Mouse (Mus musculus) heart, adult 2 months (tissue): ENCODE measurements at regions not wholly inside any gene's neighbourhood (a gene's known extent, or its start where the extent isn't known, plus 50 kb on each side); places are given as distances from the start of the nearest gene placed in this dataset.

Source experiments
- DNase-seq, 2 experiments: peaks; one replicate each; pipeline ENCODE4 v3.0.0; 2021
- H3K27ac ChIP-seq: fragments of 200-600 bp; 2 replicates; pipeline ENCODE4 v1.8.1; 2022
- H3K27me3 ChIP-seq: fragments of 200-500 bp; 2 replicates; pipeline ENCODE4 v1.6.1; 2012; ENCODE audit warnings: mild to moderate bottlenecking, low read length, inconsistent platforms, mixed read lengths; ENCODE audit not compliant: control insufficient read depth, insufficient read depth
- H3K36me3 ChIP-seq: fragments of 200-500 bp; 2 replicates; pipeline ENCODE4 v1.6.1; 2012; ENCODE audit warnings: low read length, inconsistent platforms; ENCODE audit not compliant: control insufficient read depth, insufficient read depth
- H3K4me1 ChIP-seq: fragments of 200-500 bp; 2 replicates; pipeline ENCODE4 v1.6.1; 2011; ENCODE audit warnings: low read length; ENCODE audit not compliant: control insufficient read depth, insufficient read depth
- H3K4me3 ChIP-seq: fragments of 200-600 bp; 2 replicates; pipeline ENCODE4 v1.8.1; 2022
- H3K79me2 ChIP-seq: fragments of 200-500 bp; replicated peaks from 2 replicates; pipeline ENCODE4 v1.6.1; 2012; ENCODE audit warnings: mild to moderate bottlenecking, inconsistent platforms, low read length, moderate library complexity, mixed read lengths; ENCODE audit not compliant: control insufficient read depth, insufficient read depth
- H3K9ac ChIP-seq: fragments of 200-500 bp; 2 replicates; pipeline ENCODE4 v1.6.1; 2012; ENCODE audit warnings: low read depth, mild to moderate bottlenecking, control low read depth, inconsistent platforms, low read length, mixed read lengths
- CTCF ChIP-seq: fragments of 200-600 bp; IDR thresholded peaks from 2 replicates; pipeline ENCODE4 v1.8.1; 2022; ENCODE audit warnings: antibody characterized with exemption, mild to moderate bottlenecking, moderate library complexity
- EP300 ChIP-seq: fragments of 200-500 bp; IDR thresholded peaks from 2 replicates; pipeline ENCODE4 v1.6.1; 2011; ENCODE audit warnings: low read depth, low read length, control low read depth; ENCODE audit not compliant: insufficient read depth
- POLR2A ChIP-seq: fragments of 200-500 bp; IDR thresholded peaks from 2 replicates; pipeline ENCODE4 v1.6.1; 2011; ENCODE audit warnings: mild to moderate bottlenecking, low read depth, low read length, control low read depth; ENCODE audit not compliant: insufficient read depth
- WGBS: fragments of 180-500 bp; shearing (Covaris S2); methylation state at CpG from one replicate; pipeline ENCODE4 v1.1.7; 2018; 5-methylcytosine and 5-hydroxymethylcytosine counted together
- intact Hi-C: fragments of 180-260 bp; cut with DNase I; formaldehyde crosslinking; loops from one replicate; pipeline ENCODE4 v1.15.1; 2025

- H3K9ac ChIP-seq, result no peak overlapping the region
- intact Hi-C loops, result no loop called here
- peak; percentile 28 to 78 for DNase-seq
- no peaks in the 10 kb centered on the region for H3K36me3 ChIP-seq
- H3K4me1 ChIP-seq, result peaks cover 1% of the 10 kb centered on the region; the same call in 1 of the 2 replicates
- H3K4me3 ChIP-seq, result no peak overlapping the region
- TF ChIP-seq EP300 (no peak), CTCF (no peak)
- H3K79me2 ChIP-seq, result no peaks in the 10 kb centered on the region
- WGBS, result 58% methylated on average over 5 of the region's 5 CpGs
- H3K27ac ChIP-seq, result no peak overlapping the region
- no peaks in the 10 kb centered on the region for H3K27me3 ChIP-seq
Observed at GRCm38 (mm10) chr9:60991509-60991908, 197.2 kb downstream of the Uaca start.

DNA sequence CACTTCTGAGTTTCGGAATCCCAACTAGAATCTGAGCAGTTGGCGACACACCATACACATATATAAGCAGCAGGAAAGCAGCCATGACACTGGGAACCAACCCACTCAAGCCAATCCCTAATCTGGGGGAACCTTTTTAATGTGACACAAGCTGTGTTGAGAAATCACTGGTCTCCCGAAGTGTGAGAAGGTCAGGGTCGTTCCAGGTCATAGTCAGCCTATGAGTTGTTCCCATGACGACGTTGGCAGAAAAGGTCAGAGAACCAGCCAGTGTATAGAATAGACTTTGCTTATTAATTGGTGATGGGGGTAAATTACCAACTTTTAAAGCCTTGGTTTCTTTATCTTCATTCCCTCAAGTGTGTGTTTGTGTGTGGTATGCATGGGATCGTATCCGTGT is 199.3 kb downstream of the Uaca start:
- Histone ChIP-seq H3K79me2 (no peaks in the 10 kb centered on the region), H3K27ac (no peak overlapping the region), H3K4me3 (no peak overlapping the region), H3K27me3 (no peaks in the 10 kb centered on the region), H3K4me1 (peaks cover 1% of the 10 kb centered on the region; the same call in 1 of the 2 replicates), H3K9ac (no peak overlapping the region), H3K36me3 (no peaks in the 10 kb centered on the region)
- WGBS, result 89% methylated on average over 8 of the region's 8 CpGs
- no peak for DNase-seq
- intact Hi-C loops, result no loop called here
- no peak for TF ChIP-seq POLR2A
- TF ChIP-seq CTCF, result no peak
- no peak for TF ChIP-seq EP300

DNA sequence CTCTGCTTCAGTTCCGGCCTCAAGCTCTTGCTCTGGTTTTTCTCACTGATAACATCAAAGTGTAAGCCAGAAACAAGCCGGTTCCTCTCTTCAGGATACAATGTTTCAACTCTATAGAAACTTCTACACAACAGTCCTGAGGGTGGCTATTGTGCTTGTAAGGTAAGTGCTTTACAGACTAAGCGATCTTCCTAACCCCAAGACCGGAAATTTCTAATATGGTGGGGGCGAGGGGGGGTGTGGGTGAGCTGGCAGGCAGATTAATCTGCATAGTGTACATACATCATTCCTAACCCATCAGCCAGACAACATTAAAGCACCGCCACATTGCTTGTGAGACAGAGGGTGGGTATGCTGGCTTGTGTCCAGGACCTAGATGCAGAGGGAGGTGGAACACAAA is 200.8 kb downstream of the Uaca start:
- Histone ChIP-seq H3K27ac (no peak overlapping the region), H3K27me3 (no peaks in the 10 kb centered on the region), H3K9ac (no peak overlapping the region), H3K4me3 (no peak overlapping the region), H3K36me3 (no peaks in the 10 kb centered on the region), H3K79me2 (no peaks in the 10 kb centered on the region), H3K4me1 (peaks cover 1% of the 10 kb centered on the region; the same call in 1 of the 2 replicates)
- no peak for DNase-seq
- TF ChIP-seq CTCF (no peak), POLR2A (no peak), EP300 (no peak)
- intact Hi-C loops, result no loop called here
- WGBS, result 46% methylated on average over 6 of the region's 6 CpGs

DNA sequence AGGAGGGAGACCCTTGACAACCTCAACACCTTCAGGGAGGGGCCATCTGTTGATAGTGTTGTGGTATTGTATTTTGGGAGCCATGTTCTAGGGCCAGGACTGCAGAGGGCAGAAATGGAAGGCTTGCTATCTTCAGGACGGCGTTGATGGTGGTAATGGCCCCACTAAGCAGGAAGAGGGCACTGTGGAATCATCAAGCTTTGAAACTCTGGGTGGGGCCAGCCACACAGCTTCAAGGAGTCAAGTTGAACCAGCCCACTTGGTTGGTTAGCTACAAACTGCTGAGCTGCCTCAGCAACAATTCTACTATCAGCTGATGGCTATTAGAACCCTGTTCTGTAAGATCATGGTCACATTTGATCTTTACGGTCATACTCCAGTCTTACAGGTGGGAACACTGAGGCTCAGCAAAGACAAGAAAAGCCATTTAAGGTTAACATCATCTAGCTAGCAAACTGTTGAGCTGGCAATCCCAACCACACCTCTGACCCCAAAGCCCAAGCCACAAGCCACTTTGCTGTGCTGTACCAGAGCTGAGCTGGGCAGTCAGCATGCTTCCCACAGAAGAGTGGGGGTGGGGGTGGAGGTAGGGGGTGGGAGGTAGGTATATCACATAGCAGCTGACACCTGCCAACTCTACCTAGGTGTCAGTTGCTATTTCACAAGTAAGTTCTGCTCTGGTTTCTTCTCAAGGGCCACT is 203.9 kb downstream of the Uaca start:
- H3K36me3 ChIP-seq, result no peaks in the 10 kb centered on the region
- H3K9ac ChIP-seq, result no peak overlapping the region
- H3K27me3 ChIP-seq, result no peaks in the 10 kb centered on the region
- intact Hi-C loops, result no loop called here
- H3K4me1 ChIP-seq, result no peaks in the 10 kb centered on the region
- no peak overlapping the region for H3K4me3 ChIP-seq
- 62% methylated on average over 3 of the region's 3 CpGs for WGBS
- TF ChIP-seq POLR2A (no peak), EP300 (no peak), CTCF (peak; percentile 42)
- H3K27ac ChIP-seq, result no peak overlapping the region
- DNase-seq, result peak in 1 of 2 experiments; percentile 48
- H3K79me2 ChIP-seq, result no peaks in the 10 kb centered on the region

- Histone ChIP-seq H3K27me3 (no peaks in the 10 kb centered on the region), H3K4me3 (no peak overlapping the region), H3K27ac (no peak overlapping the region), H3K36me3 (no peaks in the 10 kb centered on the region), H3K79me2 (no peaks in the 10 kb centered on the region), H3K4me1 (no peaks in the 10 kb centered on the region), H3K9ac (no peak overlapping the region)
- intact Hi-C loops, result no loop called here
- peak; percentile 36 for TF ChIP-seq CTCF
- TF ChIP-seq EP300, result no peak
- no peak for TF ChIP-seq POLR2A
- WGBS, result 25% methylated on average over 6 of the region's 6 CpGs
- DNase-seq, result peak in 1 of 2 experiments; percentile 56
Observed at GRCm38 (mm10) chr9:60999001-60999529, 204.7 kb downstream of the Uaca start.

- no peak overlapping the region for H3K9ac ChIP-seq
- TF ChIP-seq POLR2A (no peak), CTCF (no peak), EP300 (no peak)
- intact Hi-C loops, result no loop called here
- 80% methylated on average over 11 of the region's 11 CpGs for whole genome bisulfite sequencing
- no peak for DNase-seq
- no peak overlapping the region for H3K4me3 ChIP-seq
- no peak overlapping the region for H3K27ac ChIP-seq
- H3K36me3 ChIP-seq, result no peaks in the 10 kb centered on the region
- no peaks in the 10 kb centered on the region for H3K79me2 ChIP-seq
- H3K27me3 ChIP-seq, result no peaks in the 10 kb centered on the region
- H3K4me1 ChIP-seq, result no peaks in the 10 kb centered on the region
Observed at GRCm38 (mm10) chr9:61000232-61000631, 205.9 kb downstream of the Uaca start.
